Mouse (Mus musculus) gastrocnemius, postnatal 4 days (tissue): Measurements from ENCODE around the gene Gm13695. TPM values are rescaled to one million over a fixed set of nuclear protein-coding genes. Genes with fewer than 3 reads are reported as not detected.
"Not testable (repeated sequence)": the region's sequence is repeated elsewhere in the genome, so short reads cannot be mapped to it uniquely, and the experiment has no call there.

Experiments
- DNase-seq, 2 experiments: peaks; one replicate each; pipeline ENCODE4 v3.0.0; 2021 to 2022; ENCODE audit warnings: low spot score in 2 of 2, mixed read lengths in 2 of 2
- long read RNA-seq, 2 experiments: library from polyadenylated mRNA; stranded (forward); transcript quantifications; one replicate each; pipeline ENCODE4 v2.0.0; 2021
- total RNA-seq, 2 experiments: library from RNA; stranded (reverse); gene quantifications; 2 replicates each; pipeline ENCODE4 v1.2.3; 2021

The Gm13695 gene
- total RNA-seq, result not detected
- long read RNA-seq, experiment 1, result 0 reads
- long read RNA-seq, experiment 2, result 0 reads

- not testable (repeated sequence) for DNase-seq
Observed at GRCm38 (mm10) chr2:83967013-83967412, at the start of gene Gm13695. Gene Gm13695, plus strand, starts transcription at chr2:83967313.

- no peak for DNase-seq
Observed at GRCm38 (mm10) chr2:83929478-83930088, 37.5 kb upstream of the Gm13695 start.

GRCm38 (mm10) chr2:83940931-83941361, 26.2 kb upstream of the Gm13695 start, which contains the start of gene Zswim2:
Gene Zswim2, minus strand, starts transcription at chr2:83941228.
- peak in 1 of 2 experiments; percentile 36 for DNase-seq

- DNase-seq, result no peak
Observed at GRCm38 (mm10) chr2:83941378-83941777, 25.7 kb upstream of the Gm13695 start.

GRCm38 (mm10) chr2:83941792-83942191, 25.3 kb upstream of the Gm13695 start:
- no peak for DNase-seq

- DNase-seq, result not testable (repeated sequence)
Observed at GRCm38 (mm10) chr2:83955393-83955792, 11.7 kb upstream of the Gm13695 start, which contains the start of gene Gm13698. Gene Gm13698, plus strand, starts transcription at chr2:83955693.

GRCm38 (mm10) chr2:83961203-83961602, 5.9 kb upstream of the Gm13695 start, which contains the start of gene Gm13693:
Gene Gm13693, plus strand, starts transcription at chr2:83961503.
- DNase-seq, result not testable (repeated sequence)

- DNase-seq, result not testable (repeated sequence)
Observed at GRCm38 (mm10) chr2:83972823-83973222, 5.7 kb downstream of the Gm13695 start, which contains the start of gene Gm13696. Gene Gm13696, plus strand, starts transcription at chr2:83973123.

- not testable (repeated sequence) for DNase-seq
Observed at GRCm38 (mm10) chr2:83978633-83979032, 11.5 kb downstream of the Gm13695 start, which contains the start of gene Gm13694. Gene Gm13694, plus strand, starts transcription at chr2:83978933.

- not testable (repeated sequence) for DNase-seq
Observed at GRCm38 (mm10) chr2:83984443-83984842, 17.3 kb downstream of the Gm13695 start, which contains the start of gene Gm13697. Gene Gm13697, plus strand, starts transcription at chr2:83984743.

- DNase-seq, result not testable (repeated sequence)
Observed at GRCm38 (mm10) chr2:83990253-83990652, 23.1 kb downstream of the Gm13695 start, which contains the start of gene Gm13691. Gene Gm13691, plus strand, starts transcription at chr2:83990553.

- not testable (repeated sequence) for DNase-seq
Observed at GRCm38 (mm10) chr2:83993639-83994255, 26.6 kb downstream of the Gm13695 start.

- not testable (repeated sequence) for DNase-seq
Observed at GRCm38 (mm10) chr2:83994526-83994925, 27.4 kb downstream of the Gm13695 start.

- DNase-seq, result no peak
Observed at GRCm38 (mm10) chr2:84008913-84009312, 41.8 kb downstream of the Gm13695 start.

- DNase-seq, result no peak
Observed at GRCm38 (mm10) chr2:84009818-84010217, 42.7 kb downstream of the Gm13695 start.

- no peak for DNase-seq
Observed at GRCm38 (mm10) chr2:84014572-84014971, 47.5 kb downstream of the Gm13695 start.

- not testable (repeated sequence) for DNase-seq
Observed at GRCm38 (mm10) chr2:84016291-84016690, 49.2 kb downstream of the Gm13695 start.

- no peak for DNase-seq
Observed at GRCm38 (mm10) chr2:84018330-84018729, 51.2 kb downstream of the Gm13695 start.
